Mouse (Mus musculus) cerebellum, adult 18-20 months (tissue): ENCODE results near the gene Cd151.
"Not testable (repeated sequence)": the region's sequence is repeated elsewhere in the genome, so short reads cannot be mapped to it uniquely, and the experiment has no call there.

ENCODE experiments used
- DNase-seq, 2 experiments: peaks; one replicate each; pipeline ENCODE4 v3.0.0; 2021

The Cd151 gene

GRCm38 (mm10) chr7:141435856-141436522 lies 31.2 kb upstream of the Cd151 start:
- DNase-seq = peak in 1 of 2 experiments; percentile 43

- DNase-seq = peak in 1 of 2 experiments; percentile 27
Measured at GRCm38 (mm10) chr7:141436523-141436892, 30.7 kb upstream of the Cd151 start.

- peak; percentile 83 to 92 for DNase-seq
Measured at GRCm38 (mm10) chr7:141437178-141438120, 29.7 kb upstream of the Cd151 start, which contains the start of gene Slc25a22. Gene Slc25a22 (minus strand): TSS chr7:141437892.

GRCm38 (mm10) chr7:141438201-141438968 lies 28.8 kb upstream of the Cd151 start:
- peak; percentile 88 to 89 for DNase-seq

GRCm38 (mm10) chr7:141439140-141439679 lies 28.0 kb upstream of the Cd151 start:
- peak in 1 of 2 experiments; percentile 37 for DNase-seq

GRCm38 (mm10) chr7:141439811-141440210 lies 27.4 kb upstream of the Cd151 start:
- DNase-seq = peak in 1 of 2 experiments; percentile 29

GRCm38 (mm10) chr7:141440613-141441012 lies 26.6 kb upstream of the Cd151 start:
- peak; percentile 73 to 75 for DNase-seq

GRCm38 (mm10) chr7:141441460-141441859 lies 25.7 kb upstream of the Cd151 start:
- DNase-seq = no peak

GRCm38 (mm10) chr7:141442199-141442598 lies 25.0 kb upstream of the Cd151 start:
- DNase-seq = no peak

- DNase-seq = no peak
Measured at GRCm38 (mm10) chr7:141443081-141443821, 23.9 kb upstream of the Cd151 start.

- peak; percentile 27 to 38 for DNase-seq
Measured at GRCm38 (mm10) chr7:141443828-141444237, 23.4 kb upstream of the Cd151 start, which contains the start of gene Pidd1. Gene Pidd1 (minus strand): TSS chr7:141444025.

- DNase-seq = not testable (repeated sequence)
Measured at GRCm38 (mm10) chr7:141446374-141446773, 20.8 kb upstream of the Cd151 start.

GRCm38 (mm10) chr7:141447110-141447991 lies 19.8 kb upstream of the Cd151 start, which contains the start of gene Rplp2:
Gene Rplp2 (plus strand): TSS chr7:141447370.
- DNase-seq = peak; percentile 94 to 96

GRCm38 (mm10) chr7:141451928-141452327 lies 15.3 kb upstream of the Cd151 start:
- no peak for DNase-seq

- peak in 1 of 2 experiments; percentile 3 for DNase-seq
Measured at GRCm38 (mm10) chr7:141453636-141454035, 13.6 kb upstream of the Cd151 start.

GRCm38 (mm10) chr7:141454967-141455551 lies 12.1 kb upstream of the Cd151 start, which contains the start of gene Pnpla2:
Gene Pnpla2 (plus strand): TSS chr7:141455198.
- peak; percentile 92 to 94 for DNase-seq

- DNase-seq = peak; percentile 74 to 80
Measured at GRCm38 (mm10) chr7:141455610-141456314, 11.4 kb upstream of the Cd151 start.

GRCm38 (mm10) chr7:141456739-141457138 lies 10.5 kb upstream of the Cd151 start:
- DNase-seq = peak; percentile 28 to 37

GRCm38 (mm10) chr7:141457236-141457635 lies 10.0 kb upstream of the Cd151 start:
- peak; percentile 25 to 38 for DNase-seq
